Mouse (Mus musculus): ENCODE measurements around the gene Ptpn4. TPM values are rescaled to one million over a fixed set of nuclear protein-coding genes. Genes with fewer than 3 reads are reported as not detected.

The Ptpn4 gene
- polyA plus RNA-seq (2014; fragmentation: Illumina TruSeq; extraction: RNeasy Lipid Tissue Mini Kit (QIAGEN cat#74804); ENCODE audit: low read depth, low replicate concordance): 55.2 TPM

DNA sequence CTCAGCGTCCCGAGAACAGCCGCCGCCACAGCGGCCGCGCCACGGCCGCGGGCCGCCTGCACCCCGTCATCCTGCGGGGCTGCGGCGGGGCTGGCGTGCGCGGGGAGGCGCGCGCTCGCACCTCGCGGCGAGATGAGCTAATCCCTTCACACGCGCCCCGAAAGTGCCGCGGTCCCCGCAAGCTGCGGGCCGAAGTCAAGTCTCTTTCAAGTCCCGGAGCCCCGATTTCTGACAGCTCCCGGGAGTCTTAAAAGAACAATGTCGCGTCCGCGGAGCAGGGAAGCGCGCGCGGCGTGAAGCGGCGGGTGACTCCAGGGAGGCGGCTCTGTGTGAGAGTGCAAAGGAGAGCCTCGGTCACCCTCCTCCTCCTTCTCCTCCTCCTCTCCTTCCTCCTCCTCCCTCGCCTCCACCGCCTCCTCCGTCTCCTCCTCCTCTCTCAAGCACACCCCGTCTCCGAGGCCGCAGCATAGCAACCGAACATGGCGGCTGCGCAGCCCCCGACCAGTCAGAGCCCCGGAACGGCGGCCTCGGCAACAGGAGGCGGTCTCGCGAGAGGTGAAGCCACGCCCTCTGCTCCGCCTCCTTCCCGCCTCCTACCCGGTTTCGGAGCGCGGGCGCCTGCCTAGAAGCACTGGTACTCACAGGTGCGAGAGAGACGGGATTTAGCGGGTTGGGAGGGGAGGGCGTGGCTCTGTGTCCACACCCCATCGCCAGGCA lies at the start of gene Ptpn4:
Gene Ptpn4 (minus strand): TSS at position 579 of the 717 bp plus-strand sequence.

DNA sequence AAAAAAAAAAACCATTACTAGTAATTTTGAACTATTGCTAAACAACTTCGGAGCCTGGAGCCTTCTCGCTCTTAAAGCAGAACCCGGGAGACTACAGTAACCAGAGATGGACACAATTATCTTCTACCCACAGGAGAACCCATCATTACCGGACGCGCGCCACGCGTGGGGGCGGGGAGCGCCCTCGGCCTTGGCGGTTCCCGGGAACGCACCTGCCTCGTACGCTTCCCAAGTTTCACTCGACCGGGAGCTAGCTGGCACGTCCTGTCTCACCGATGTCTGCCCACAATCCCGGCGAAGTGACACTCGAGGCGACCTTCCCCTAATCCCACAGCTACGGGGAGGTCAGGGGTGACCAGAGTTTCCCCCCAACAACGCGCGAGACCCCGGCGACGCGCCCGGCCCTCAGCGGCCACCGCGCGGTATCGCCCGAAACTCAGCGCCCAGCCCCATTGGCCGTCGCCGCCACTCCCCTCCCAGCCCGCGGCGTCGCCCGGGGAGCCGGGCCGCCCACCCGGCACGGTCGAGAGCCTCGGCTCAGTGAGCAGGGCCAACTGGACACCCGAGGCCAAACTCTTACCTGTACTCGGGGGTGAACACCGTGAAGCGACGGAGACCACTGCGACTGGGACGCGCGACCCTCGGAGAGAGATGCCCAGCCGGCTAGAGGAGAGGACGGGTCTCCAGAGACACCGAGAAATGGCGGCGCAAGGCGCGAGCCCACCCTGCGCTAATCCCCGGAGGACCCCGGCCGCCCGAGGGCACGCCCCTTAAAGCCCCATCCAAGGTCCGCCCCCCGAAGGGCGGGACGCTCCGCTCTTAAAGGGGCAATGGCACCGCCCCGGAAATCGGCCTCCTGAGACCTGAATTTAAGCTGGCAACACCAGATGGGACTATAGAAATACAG lies 189.0 kb downstream of the Ptpn4 start, which contains the start of gene Epb41l5:
Gene Epb41l5 (minus strand): TSS at position 796 of the 907 bp plus-strand sequence.

Other genes with a start within 250 kb of the Ptpn4 start
- 16.7 TPM for gene Epb41l5, start 188.6 kb downstream of the Ptpn4 start, polyA plus RNA-seq (2014; fragmentation: Illumina TruSeq; extraction: RNeasy Lipid Tissue Mini Kit (QIAGEN cat#74804); ENCODE audit: low read depth, low replicate concordance)
- 7.9 TPM for gene Tmem177, start 75.6 kb upstream of the Ptpn4 start, polyA plus RNA-seq (2014; fragmentation: Illumina TruSeq; extraction: RNeasy Lipid Tissue Mini Kit (QIAGEN cat#74804); ENCODE audit: low read depth, low replicate concordance)
- not detected for gene Cfap221, start 159.6 kb upstream of the Ptpn4 start, polyA plus RNA-seq (2014; fragmentation: Illumina TruSeq; extraction: RNeasy Lipid Tissue Mini Kit (QIAGEN cat#74804); ENCODE audit: low read depth, low replicate concordance)
- 1.3 TPM for gene Sctr, start 169.3 kb upstream of the Ptpn4 start, polyA plus RNA-seq (2014; fragmentation: Illumina TruSeq; extraction: RNeasy Lipid Tissue Mini Kit (QIAGEN cat#74804); ENCODE audit: low read depth, low replicate concordance)
- 0.47 TPM for gene Tmem37, start 236.5 kb upstream of the Ptpn4 start, polyA plus RNA-seq (2014; fragmentation: Illumina TruSeq; extraction: RNeasy Lipid Tissue Mini Kit (QIAGEN cat#74804); ENCODE audit: low read depth, low replicate concordance)

Measured in adrenal gland, adult 10 weeks (tissue).